Mouse (Mus musculus): Measurements from ENCODE around the gene Slc9a7.
A peak's percentile ranks its signal among the peaks of the same experiment; 100 is the strongest.

Gene Slc9a7

GRCm38 (mm10) chrX:20291282-20292039, at the start of gene Slc9a7:
Slc9a7 (minus strand) TSS chrX:20291807.
- ATAC-seq (ENCODE audit: insufficient number of reproducible peaks, low FRiP score, low TSS enrichment) = peak; percentile 90

- no peak for ATAC-seq (ENCODE audit: insufficient number of reproducible peaks, low FRiP score, low TSS enrichment)
Observed at GRCm38 (mm10) chrX:20335722-20336121, 44.1 kb upstream of the Slc9a7 start.

GRCm38 (mm10) chrX:20332756-20333155, 41.1 kb upstream of the Slc9a7 start:
- ATAC-seq (ENCODE audit: insufficient number of reproducible peaks, low FRiP score, low TSS enrichment) = peak; percentile 70; the same call in 1 of the 2 replicates

GRCm38 (mm10) chrX:20307215-20307614, 15.6 kb upstream of the Slc9a7 start:
- no peak for ATAC-seq (ENCODE audit: insufficient number of reproducible peaks, low FRiP score, low TSS enrichment)

- ATAC-seq (ENCODE audit: insufficient number of reproducible peaks, low FRiP score, low TSS enrichment) = no peak
Observed at GRCm38 (mm10) chrX:20305941-20306340, 14.3 kb upstream of the Slc9a7 start.

- ATAC-seq (ENCODE audit: insufficient number of reproducible peaks, low FRiP score, low TSS enrichment) = no peak
Observed at GRCm38 (mm10) chrX:20303280-20303679, 11.7 kb upstream of the Slc9a7 start.

- 0 out of 2 replicates have a peak, but pooled peaks have one; percentile 36 for ATAC-seq (ENCODE audit: insufficient number of reproducible peaks, low FRiP score, low TSS enrichment)
Observed at GRCm38 (mm10) chrX:20292040-20292417, 422 bp upstream of the Slc9a7 start.

GRCm38 (mm10) chrX:20290715-20291114, 892 bp downstream of the Slc9a7 start:
- ATAC-seq (ENCODE audit: insufficient number of reproducible peaks, low FRiP score, low TSS enrichment) = no peak

- ATAC-seq (ENCODE audit: insufficient number of reproducible peaks, low FRiP score, low TSS enrichment) = no peak
Observed at GRCm38 (mm10) chrX:20288674-20289073, 2.9 kb downstream of the Slc9a7 start.

- ATAC-seq (ENCODE audit: insufficient number of reproducible peaks, low FRiP score, low TSS enrichment) = no peak
Observed at GRCm38 (mm10) chrX:20286254-20286653, 5.4 kb downstream of the Slc9a7 start.

GRCm38 (mm10) chrX:20279424-20279823, 12.2 kb downstream of the Slc9a7 start:
- ATAC-seq (ENCODE audit: insufficient number of reproducible peaks, low FRiP score, low TSS enrichment) = no peak

- ATAC-seq (ENCODE audit: insufficient number of reproducible peaks, low FRiP score, low TSS enrichment) = no peak
Observed at GRCm38 (mm10) chrX:20273854-20274253, 17.8 kb downstream of the Slc9a7 start.

GRCm38 (mm10) chrX:20271980-20272379, 19.6 kb downstream of the Slc9a7 start:
- no peak for ATAC-seq (ENCODE audit: insufficient number of reproducible peaks, low FRiP score, low TSS enrichment)

- no peak for ATAC-seq (ENCODE audit: insufficient number of reproducible peaks, low FRiP score, low TSS enrichment)
Observed at GRCm38 (mm10) chrX:20269980-20270379, 21.6 kb downstream of the Slc9a7 start.

GRCm38 (mm10) chrX:20264370-20264769, 27.2 kb downstream of the Slc9a7 start:
- ATAC-seq (ENCODE audit: insufficient number of reproducible peaks, low FRiP score, low TSS enrichment) = no peak

- ATAC-seq (ENCODE audit: insufficient number of reproducible peaks, low FRiP score, low TSS enrichment) = no peak
Observed at GRCm38 (mm10) chrX:20228102-20228501, 63.5 kb downstream of the Slc9a7 start.

GRCm38 (mm10) chrX:20221486-20221885, 70.1 kb downstream of the Slc9a7 start:
- no peak for ATAC-seq (ENCODE audit: insufficient number of reproducible peaks, low FRiP score, low TSS enrichment)

- ATAC-seq (ENCODE audit: insufficient number of reproducible peaks, low FRiP score, low TSS enrichment) = no peak
Observed at GRCm38 (mm10) chrX:20185616-20186015, 106.0 kb downstream of the Slc9a7 start.

GRCm38 (mm10) chrX:20176792-20177191, 114.8 kb downstream of the Slc9a7 start:
- no peak for ATAC-seq (ENCODE audit: insufficient number of reproducible peaks, low FRiP score, low TSS enrichment)

- ATAC-seq (ENCODE audit: insufficient number of reproducible peaks, low FRiP score, low TSS enrichment) = no peak
Observed at GRCm38 (mm10) chrX:20168430-20168829, 123.2 kb downstream of the Slc9a7 start.

GRCm38 (mm10) chrX:20164984-20165383, 126.6 kb downstream of the Slc9a7 start:
- no peak for ATAC-seq (ENCODE audit: insufficient number of reproducible peaks, low FRiP score, low TSS enrichment)

- no peak for ATAC-seq (ENCODE audit: insufficient number of reproducible peaks, low FRiP score, low TSS enrichment)
Observed at GRCm38 (mm10) chrX:20162322-20162711, 129.3 kb downstream of the Slc9a7 start.
